Mouse (Mus musculus): ENCODE measurements around the gene Fli1. TPM values are rescaled to one million over a fixed set of nuclear protein-coding genes. Genes with fewer than 3 reads are reported as not detected.

The Fli1 gene
- polyA plus RNA-seq, 1 experiment from 2014 or later: 6.2 TPM

DNA sequence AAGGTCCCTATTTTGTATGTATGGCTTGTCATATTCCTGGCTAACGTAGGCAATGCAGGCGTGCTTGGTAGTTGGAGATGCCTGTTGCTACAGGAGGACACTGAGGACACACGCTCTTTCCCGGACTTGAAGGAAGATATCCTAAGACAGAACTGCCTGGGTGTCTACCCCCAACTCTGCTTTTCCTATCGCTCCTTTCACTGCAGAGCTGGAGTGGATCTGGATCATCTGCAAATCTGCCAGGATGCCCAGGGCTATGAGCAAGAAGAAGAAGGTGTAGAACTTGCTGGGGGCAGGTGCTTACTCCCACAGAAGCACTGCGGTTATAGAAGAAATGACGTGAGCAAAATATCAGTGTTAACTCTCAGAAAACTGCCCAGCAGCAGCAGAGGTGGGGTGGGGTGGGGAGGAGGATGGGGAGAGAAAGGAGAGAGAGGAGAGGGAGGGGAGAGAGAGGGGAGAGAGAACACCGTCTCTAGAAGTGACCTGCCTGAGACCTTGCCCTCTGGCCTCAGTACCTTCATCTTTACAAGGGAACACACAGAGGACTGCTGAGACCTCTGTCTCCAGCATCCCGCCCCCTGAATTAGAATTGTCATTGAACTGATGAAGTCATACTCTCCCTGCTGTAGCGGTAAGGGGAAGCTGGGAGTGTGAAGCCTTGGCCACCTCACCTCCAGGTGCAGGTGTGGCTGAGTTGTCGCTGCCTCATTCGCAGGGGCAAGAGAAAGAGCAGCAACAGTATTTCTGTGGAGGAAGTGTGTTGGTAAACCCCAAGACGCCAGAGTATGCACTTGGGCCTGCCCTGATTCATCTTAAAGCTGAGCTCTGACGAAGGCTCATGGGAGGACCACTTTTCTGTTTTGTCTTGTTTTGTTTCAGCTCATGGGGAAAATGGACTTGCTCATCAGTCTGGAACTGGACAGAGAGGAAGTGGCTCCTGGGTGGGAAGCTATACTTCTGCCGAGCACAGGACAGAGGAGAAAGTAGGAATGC is 35.5 kb downstream of the Fli1 start:
- Histone ChIP-seq H3K9me3 (no peaks in the 10 kb centered on the region), H3K4me1 (no peaks in the 10 kb centered on the region), H3K27me3 (no peaks in the 10 kb centered on the region), H3K36me3 (no peaks in the 10 kb centered on the region), H3K4me2 (replicated peaks) (no peak overlapping the region), H3K4me3 (no peak overlapping the region), H3K9ac (replicated peaks) (no peak overlapping the region), H3K27ac (replicated peaks) (no peak overlapping the region)
- WGBS: 76% methylated on average over 15 of the region's 15 CpGs
- ATAC-seq (replicated peaks): no peak

GRCm38 (mm10) chr9:32506161-32506560 is 36.5 kb downstream of the Fli1 start:
- Histone ChIP-seq H3K9ac (replicated peaks) (no peak overlapping the region), H3K27ac (replicated peaks) (no peak overlapping the region), H3K9me3 (no peaks in the 10 kb centered on the region), H3K4me2 (replicated peaks) (no peak overlapping the region), H3K36me3 (no peaks in the 10 kb centered on the region), H3K4me3 (no peak overlapping the region), H3K27me3 (no peaks in the 10 kb centered on the region), H3K4me1 (no peaks in the 10 kb centered on the region)
- WGBS: 61% methylated on average over 8 of the region's 8 CpGs
- no peak for ATAC-seq (replicated peaks)

DNA sequence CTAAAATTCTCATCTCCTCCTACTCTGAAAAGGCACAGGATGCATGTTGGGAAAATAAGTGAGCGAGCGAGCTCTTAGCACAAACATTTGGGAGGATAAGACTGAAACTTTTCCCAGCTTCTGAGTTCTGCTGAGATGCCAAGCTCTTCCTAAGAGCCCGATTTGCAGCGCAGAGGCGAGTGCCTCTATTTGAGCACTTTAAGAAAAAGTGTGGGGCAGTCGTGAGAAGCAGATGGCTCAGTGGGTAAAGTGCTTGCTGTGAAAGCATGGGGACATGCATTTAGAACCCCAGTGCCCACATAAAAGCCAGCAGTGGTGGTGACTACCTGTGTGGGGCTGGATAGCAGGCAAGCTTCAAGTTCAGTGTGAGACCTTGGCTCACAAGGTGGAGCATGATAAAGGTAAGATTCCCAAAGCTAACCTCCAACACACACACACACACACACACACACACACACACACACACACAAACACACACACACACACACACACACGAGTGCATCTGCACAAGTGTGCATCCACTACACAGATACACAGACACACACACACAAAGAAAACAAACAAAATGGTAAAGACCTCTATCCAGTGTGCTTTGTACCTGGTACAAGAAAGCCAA is 37.1 kb downstream of the Fli1 start:
- 79% methylated on average over 7 of the region's 7 CpGs for WGBS
- no peaks in the 10 kb centered on the region for H3K27me3 ChIP-seq
- no peaks in the 10 kb centered on the region for H3K36me3 ChIP-seq
- H3K27ac ChIP-seq (replicated peaks): no peak overlapping the region
- H3K4me1 ChIP-seq: no peaks in the 10 kb centered on the region
- no peak overlapping the region for H3K4me3 ChIP-seq
- no peak overlapping the region for H3K9ac ChIP-seq (replicated peaks)
- no peaks in the 10 kb centered on the region for H3K9me3 ChIP-seq
- no peak for ATAC-seq (replicated peaks)
- no peak overlapping the region for H3K4me2 ChIP-seq (replicated peaks)

GRCm38 (mm10) chr9:32503995-32504451 is 38.6 kb downstream of the Fli1 start:
- H3K9me3 ChIP-seq: no peaks in the 10 kb centered on the region
- 81% methylated on average over 11 of the region's 11 CpGs for WGBS

DNA sequence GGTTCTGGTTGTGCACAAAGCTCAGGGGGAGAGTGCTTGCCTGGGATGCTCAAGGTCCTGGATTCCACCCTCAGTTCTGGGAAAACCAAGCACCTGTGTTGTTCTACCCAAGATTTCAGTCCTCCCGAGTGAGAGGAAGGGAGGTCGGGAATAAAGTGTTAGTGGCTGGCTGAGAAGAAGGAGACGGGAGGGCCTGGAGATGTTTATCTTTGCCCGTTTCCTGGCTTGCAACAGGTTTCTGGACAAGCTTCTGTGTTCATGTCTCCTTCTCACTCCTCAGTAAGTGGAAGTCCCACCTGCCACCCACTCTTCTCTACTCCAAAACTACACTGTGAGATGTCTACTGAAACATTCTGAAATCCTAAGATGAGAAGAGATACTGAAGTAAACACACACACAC is 39.2 kb downstream of the Fli1 start:
- H3K4me3 ChIP-seq: no peak overlapping the region
- H3K27me3 ChIP-seq: no peaks in the 10 kb centered on the region
- WGBS: 89% methylated on average over 4 of the region's 4 CpGs
- no peaks in the 10 kb centered on the region for H3K4me1 ChIP-seq
- no peaks in the 10 kb centered on the region for H3K36me3 ChIP-seq
- no peaks in the 10 kb centered on the region for H3K9me3 ChIP-seq
- H3K9ac ChIP-seq (replicated peaks): no peak overlapping the region
- H3K27ac ChIP-seq (replicated peaks): no peak overlapping the region
- no peak overlapping the region for H3K4me2 ChIP-seq (replicated peaks)
- ATAC-seq (replicated peaks): no peak

More at GRCm38 (mm10) chr9:32503995-32504451, 38.6 kb downstream of the Fli1 start:
- H3K27ac ChIP-seq (replicated peaks): no peak overlapping the region
- no peaks in the 10 kb centered on the region for H3K36me3 ChIP-seq
- no peak overlapping the region for H3K9ac ChIP-seq (replicated peaks)
- H3K4me3 ChIP-seq: no peak overlapping the region
- ATAC-seq (replicated peaks): no peak
- H3K4me1 ChIP-seq: no peaks in the 10 kb centered on the region
- H3K4me2 ChIP-seq (replicated peaks): no peak overlapping the region
- H3K27me3 ChIP-seq: no peaks in the 10 kb centered on the region

DNA sequence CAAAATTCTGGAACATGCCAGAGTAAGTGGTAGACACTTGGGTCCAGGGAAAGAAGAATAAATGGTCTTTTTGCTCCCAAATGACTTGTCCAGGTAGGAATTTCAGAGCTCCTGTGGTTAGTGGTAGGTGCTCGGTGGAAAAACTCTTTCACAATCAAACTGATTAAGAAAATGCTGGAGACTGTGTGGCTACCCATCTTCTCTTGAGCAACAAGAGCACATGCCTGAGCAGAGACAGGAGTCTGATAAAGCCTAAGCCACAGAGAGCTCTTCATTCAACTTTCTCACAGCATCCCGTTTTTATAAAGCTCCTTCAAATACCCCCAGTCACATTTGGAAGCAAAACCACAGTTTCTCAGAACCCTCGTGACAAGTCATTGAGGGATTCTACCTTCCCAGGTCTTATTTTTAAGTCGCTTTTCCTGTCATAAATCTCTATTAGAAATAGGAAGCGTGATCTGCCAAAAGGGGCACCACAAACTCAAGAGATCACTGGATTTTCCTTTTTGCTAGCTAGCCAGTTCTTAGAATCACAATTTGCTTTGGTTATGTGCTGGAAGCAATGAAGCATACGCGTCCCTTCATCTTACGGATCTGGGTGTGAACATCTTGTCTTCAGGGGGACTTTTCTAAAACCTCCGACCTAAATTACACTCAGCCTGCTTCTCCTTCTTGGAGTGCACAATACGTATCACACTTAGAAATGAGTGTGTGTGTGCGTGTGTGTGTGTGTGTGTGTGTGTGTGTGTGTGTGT is 40.2 kb downstream of the Fli1 start:
- Histone ChIP-seq H3K9me3 (no peaks in the 10 kb centered on the region), H3K27me3 (no peaks in the 10 kb centered on the region), H3K9ac (replicated peaks) (no peak overlapping the region), H3K4me3 (no peak overlapping the region), H3K4me1 (no peaks in the 10 kb centered on the region), H3K36me3 (no peaks in the 10 kb centered on the region), H3K4me2 (replicated peaks) (no peak overlapping the region), H3K27ac (replicated peaks) (no peak overlapping the region)
- WGBS: 81% methylated on average over 11 of the region's 11 CpGs
- ATAC-seq (replicated peaks): no peak

DNA sequence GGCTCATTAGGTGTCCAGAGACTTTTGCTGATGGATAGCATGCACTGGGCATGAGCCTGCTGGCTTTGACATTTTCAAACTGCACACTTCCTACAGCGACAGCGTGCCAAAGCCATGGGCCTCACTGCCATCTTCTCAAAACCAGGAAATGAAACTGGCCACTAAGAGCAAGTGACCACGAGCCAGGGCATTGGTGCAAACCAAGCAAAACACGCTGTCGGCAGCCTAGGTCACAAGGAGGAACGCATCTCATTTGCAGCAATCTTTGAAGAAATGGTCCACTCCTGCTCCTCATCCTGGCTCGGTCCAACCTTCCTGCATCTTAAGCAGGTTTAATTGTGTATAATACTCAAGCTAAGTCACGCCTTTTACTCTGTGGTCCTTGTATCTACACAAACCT is 41.8 kb downstream of the Fli1 start:
- H3K4me2 ChIP-seq (replicated peaks): no peak overlapping the region
- no peak for ATAC-seq (replicated peaks)
- 91% methylated on average over 8 of the region's 8 CpGs for WGBS
- no peak overlapping the region for H3K9ac ChIP-seq (replicated peaks)
- no peaks in the 10 kb centered on the region for H3K36me3 ChIP-seq
- no peaks in the 10 kb centered on the region for H3K27me3 ChIP-seq
- H3K9me3 ChIP-seq: no peaks in the 10 kb centered on the region
- H3K27ac ChIP-seq (replicated peaks): no peak overlapping the region
- H3K4me1 ChIP-seq: no peaks in the 10 kb centered on the region
- H3K4me3 ChIP-seq: no peak overlapping the region

DNA sequence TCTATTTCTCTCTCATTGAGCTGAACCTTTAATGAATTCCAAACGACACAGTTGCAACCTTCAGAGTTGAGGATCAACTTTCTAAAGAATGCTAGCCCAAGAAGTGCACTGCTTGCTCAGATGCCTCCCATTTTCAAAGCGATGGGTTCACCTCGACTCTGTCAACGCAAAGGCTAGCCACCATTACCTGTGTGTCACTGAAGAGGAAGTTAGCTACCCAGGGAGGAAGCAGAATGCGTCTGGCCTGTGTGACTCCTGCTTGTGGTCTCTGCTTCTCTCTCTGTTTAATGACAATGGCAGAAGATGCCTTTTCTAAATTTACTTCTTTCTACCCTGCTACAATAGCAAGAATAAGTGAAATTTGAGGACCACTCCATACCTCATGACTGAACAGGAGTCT is 42.6 kb downstream of the Fli1 start:
- no peak for ATAC-seq (replicated peaks)
- Histone ChIP-seq H3K9ac (replicated peaks) (no peak overlapping the region), H3K27me3 (no peaks in the 10 kb centered on the region), H3K27ac (replicated peaks) (no peak overlapping the region), H3K4me2 (replicated peaks) (no peak overlapping the region), H3K9me3 (no peaks in the 10 kb centered on the region), H3K36me3 (no peaks in the 10 kb centered on the region), H3K4me1 (peaks cover 7% of the 10 kb centered on the region), H3K4me3 (no peak overlapping the region)
- WGBS: 84% methylated on average over 5 of the region's 5 CpGs

- Histone ChIP-seq H3K9me3 (no peaks in the 10 kb centered on the region), H3K27me3 (no peaks in the 10 kb centered on the region), H3K36me3 (no peaks in the 10 kb centered on the region), H3K4me2 (replicated peaks) (no peak overlapping the region), H3K4me1 (peaks cover 8% of the 10 kb centered on the region), H3K9ac (replicated peaks) (no peak overlapping the region), H3K4me3 (no peak overlapping the region), H3K27ac (replicated peaks) (no peak overlapping the region)
- no peak for ATAC-seq (replicated peaks)
- 78% methylated on average over 6 of the region's 6 CpGs for WGBS
Observed at GRCm38 (mm10) chr9:32499469-32499868, 43.2 kb downstream of the Fli1 start.

DNA sequence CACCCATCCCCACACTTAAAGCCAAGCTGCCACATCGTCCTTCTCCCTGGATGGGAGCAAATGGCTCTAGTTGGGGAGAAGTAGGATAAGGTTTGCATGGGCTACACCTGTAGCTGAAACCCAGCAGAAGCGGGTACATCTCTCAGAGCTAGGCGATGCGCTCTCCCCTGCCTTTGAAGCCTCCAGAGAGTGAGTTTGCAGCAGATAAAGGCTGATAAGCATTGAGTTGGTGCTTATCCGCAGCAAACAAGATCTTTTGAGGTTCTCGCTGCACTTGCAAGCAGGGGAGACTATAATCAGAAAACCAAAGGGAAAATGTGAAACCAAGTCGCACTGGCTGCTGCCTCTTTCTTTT is 47.0 kb downstream of the Fli1 start:
- no peaks in the 10 kb centered on the region for H3K9me3 ChIP-seq
- H3K36me3 ChIP-seq: no peaks in the 10 kb centered on the region
- H3K9ac ChIP-seq (replicated peaks): no peak overlapping the region
- H3K27me3 ChIP-seq: no peaks in the 10 kb centered on the region
- no peak for ATAC-seq (replicated peaks)
- H3K4me1 ChIP-seq: peaks cover 8% of the 10 kb centered on the region
- WGBS: 36% methylated on average over 7 of the region's 7 CpGs
- no peak overlapping the region for H3K27ac ChIP-seq (replicated peaks)
- H3K4me2 ChIP-seq (replicated peaks): no peak overlapping the region
- H3K4me3 ChIP-seq: no peak overlapping the region

GRCm38 (mm10) chr9:32494891-32495642 is 47.6 kb downstream of the Fli1 start:
- H3K9ac ChIP-seq (replicated peaks): no peak overlapping the region
- WGBS: 16% methylated on average over 8 of the region's 8 CpGs
- no peak overlapping the region for H3K27ac ChIP-seq (replicated peaks)
- no peak overlapping the region for H3K4me2 ChIP-seq (replicated peaks)
- no peak; the same call in 1 of the 2 replicates for ATAC-seq (replicated peaks)
- no peaks in the 10 kb centered on the region for H3K36me3 ChIP-seq
- H3K27me3 ChIP-seq: no peaks in the 10 kb centered on the region
- H3K9me3 ChIP-seq: no peaks in the 10 kb centered on the region
- H3K4me1 ChIP-seq: peaks cover 8% of the 10 kb centered on the region
- H3K4me3 ChIP-seq: no peak overlapping the region
